Mouse (Mus musculus) left cerebral cortex, postnatal 10 days (tissue): ENCODE data around the gene Gys1. TPM values are rescaled to one million over a fixed set of nuclear protein-coding genes. Genes with fewer than 3 reads are reported as not detected.
A peak's percentile ranks its signal among the peaks of the same experiment; 100 is the strongest.
"Not testable (repeated sequence)": the region's sequence is repeated elsewhere in the genome, so short reads cannot be mapped to it uniquely, and the experiment has no call there.

Source experiments
- DNase-seq, 2 experiments: peaks; one replicate each; pipeline ENCODE4 v3.0.0; 2021 to 2022; ENCODE audit warnings: low spot score in 2 of 2, mixed read lengths in 1 of 2; ENCODE audit errors: extremely low spot score in 1 of 2
- intact Hi-C: fragments of 180-260 bp; cut with DNase I; formaldehyde crosslinking; loops from one replicate; pipeline ENCODE4 v1.15.1; 2025
- total RNA-seq, 2 experiments: library from RNA; stranded (reverse); gene quantifications; 2 replicates each; pipeline ENCODE4 v1.2.3; 2021

Gys1 gene
- 10 to 100 TPM; 16.9 to 17.3 TPM for total RNA-seq

GRCm38 (mm10) chr7:45434203-45435015 is at the start of gene Gys1:
TSS of gene Gys1 (plus strand) at chr7:45434844.
- peak; percentile 100 for DNase-seq
- intact Hi-C loops: no loop called here

GRCm38 (mm10) chr7:45386077-45386476 is 48.6 kb upstream of the Gys1 start:
- intact Hi-C loops: no loop called here
- no peak for DNase-seq

- intact Hi-C loops: no loop called here
- DNase-seq: peak; percentile 69 to 81
Observed at GRCm38 (mm10) chr7:45395129-45395541, 39.5 kb upstream of the Gys1 start.

GRCm38 (mm10) chr7:45395578-45396336 is 38.9 kb upstream of the Gys1 start, which contains the start of gene Snrnp70:
TSS of gene Snrnp70 (minus strand) at chr7:45395742.
- DNase-seq: peak; percentile 100
- intact Hi-C loops: no loop called here

GRCm38 (mm10) chr7:45396337-45396775 is 38.3 kb upstream of the Gys1 start:
- intact Hi-C loops, DNase-seq: not testable (repeated sequence)

- intact Hi-C loops: no loop called here
- no peak for DNase-seq
Observed at GRCm38 (mm10) chr7:45396787-45397186, 37.9 kb upstream of the Gys1 start.

- intact Hi-C loops: no loop called here
- DNase-seq: no peak
Observed at GRCm38 (mm10) chr7:45401521-45402085, 33.0 kb upstream of the Gys1 start.

- DNase-seq: peak in 1 of 2 experiments; percentile 71
- intact Hi-C loops: no loop called here
Observed at GRCm38 (mm10) chr7:45403532-45404261, 30.9 kb upstream of the Gys1 start.

GRCm38 (mm10) chr7:45405091-45406075 is 29.3 kb upstream of the Gys1 start, which contains the start of gene Kcna7:
TSS of gene Kcna7 (plus strand) at chr7:45405653.
- intact Hi-C loops: no loop called here
- DNase-seq: peak; percentile 39 to 62

- DNase-seq: no peak
- intact Hi-C loops: no loop called here
Observed at GRCm38 (mm10) chr7:45406157-45407156, 28.2 kb upstream of the Gys1 start.

GRCm38 (mm10) chr7:45407836-45408235 is 26.8 kb upstream of the Gys1 start:
- intact Hi-C loops: no loop called here
- DNase-seq: no peak

- intact Hi-C loops: no loop called here
- DNase-seq: no peak
Observed at GRCm38 (mm10) chr7:45408351-45408750, 26.3 kb upstream of the Gys1 start.

- intact Hi-C loops: no loop called here
- DNase-seq: no peak
Observed at GRCm38 (mm10) chr7:45408949-45409348, 25.7 kb upstream of the Gys1 start.

- DNase-seq: no peak
Observed at GRCm38 (mm10) chr7:45409497-45410163, 25.0 kb upstream of the Gys1 start.

GRCm38 (mm10) chr7:45412421-45412820 is 22.2 kb upstream of the Gys1 start:
- DNase-seq: peak in 1 of 2 experiments; percentile 9

More at GRCm38 (mm10) chr7:45409497-45410163, 25.0 kb upstream of the Gys1 start:
- intact Hi-C loops: no loop called here

More at GRCm38 (mm10) chr7:45412421-45412820, 22.2 kb upstream of the Gys1 start:
- intact Hi-C loops: no loop called here
